Mouse (Mus musculus) lung, embryonic 14.5 days (tissue): ENCODE measurements around the gene Syn2. TPM values are rescaled to one million over a fixed set of nuclear protein-coding genes. Genes with fewer than 3 reads are reported as not detected.

Source experiments
- ATAC-seq: fragments of 200-750 bp; cut with Nextera tagmentation; 2 replicates; pipeline ENCODE4 v1.8.0; 2017; ENCODE audit warnings: mild to moderate bottlenecking, moderate TSS enrichment, moderate library complexity; ENCODE audit not compliant: insufficient read depth
- DNase-seq: peaks from one replicate; pipeline ENCODE4 v3.0.0-alpha.2; 2015
- H3K27ac ChIP-seq: fragments of 300-500 bp; sonication (generic); 2 replicates; pipeline ENCODE4 v1.5.1; 2014; ENCODE audit warnings: low read depth, mild to moderate bottlenecking, moderate library complexity
- H3K27me3 ChIP-seq: fragments of 300-500 bp; sonication (generic); 2 replicates; pipeline ENCODE4 v1.6.1; 2014; ENCODE audit warnings: low read length, control low read depth; ENCODE audit not compliant: insufficient read depth
- H3K36me3 ChIP-seq: fragments of 300-500 bp; sonication (generic); 2 replicates; pipeline ENCODE4 v1.6.1; 2014; ENCODE audit warnings: control low read depth; ENCODE audit not compliant: insufficient read depth
- H3K4me1 ChIP-seq: fragments of 300-500 bp; sonication (generic); 2 replicates; pipeline ENCODE4 v1.6.1; 2014; ENCODE audit warnings: antibody characterized with exemption, control low read depth; ENCODE audit not compliant: insufficient read depth
- H3K4me2 ChIP-seq: fragments of 300-500 bp; sonication (generic); 2 replicates; pipeline ENCODE4 v1.6.1; 2014; ENCODE audit warnings: mild to moderate bottlenecking
- H3K4me3 ChIP-seq: fragments of 300-500 bp; sonication (generic); 2 replicates; pipeline ENCODE4 v1.5.1; 2014; ENCODE audit warnings: low read depth, low read length
- H3K9ac ChIP-seq: fragments of 300-500 bp; sonication (generic); 2 replicates; pipeline ENCODE4 v1.6.1; 2014
- H3K9me3 ChIP-seq: fragments of 300-500 bp; sonication (generic); 2 replicates; pipeline ENCODE4 v1.6.1; 2016; ENCODE audit warnings: low read depth, low read length, control low read depth
- CTCF ChIP-seq: IDR thresholded peaks from 2 replicates; pipeline ENCODE4 v1.5.1; 2016; ENCODE audit warnings: antibody characterized with exemption, low read depth
- WGBS: fragments of 180-500 bp; shearing (Covaris S2); extraction: QIAGEN DNeasy Blood & Tissue Kit; methylation state at CpG from one replicate; pipeline ENCODE4 v1.1.7; 2014; 5-methylcytosine and 5-hydroxymethylcytosine counted together
- polyA plus RNA-seq: library from polyadenylated mRNA; unstranded; fragments of >200 nt; fragmentation: Nextera tagmentation; extraction: Ambion mirVana; gene quantifications from 2 replicates; pipeline ENCODE4 v1.2.1, GENCODE M21; 2014

The Syn2 gene
- polyA plus RNA-seq, 1 experiment from 2014 or later = 0.72 TPM

DNA sequence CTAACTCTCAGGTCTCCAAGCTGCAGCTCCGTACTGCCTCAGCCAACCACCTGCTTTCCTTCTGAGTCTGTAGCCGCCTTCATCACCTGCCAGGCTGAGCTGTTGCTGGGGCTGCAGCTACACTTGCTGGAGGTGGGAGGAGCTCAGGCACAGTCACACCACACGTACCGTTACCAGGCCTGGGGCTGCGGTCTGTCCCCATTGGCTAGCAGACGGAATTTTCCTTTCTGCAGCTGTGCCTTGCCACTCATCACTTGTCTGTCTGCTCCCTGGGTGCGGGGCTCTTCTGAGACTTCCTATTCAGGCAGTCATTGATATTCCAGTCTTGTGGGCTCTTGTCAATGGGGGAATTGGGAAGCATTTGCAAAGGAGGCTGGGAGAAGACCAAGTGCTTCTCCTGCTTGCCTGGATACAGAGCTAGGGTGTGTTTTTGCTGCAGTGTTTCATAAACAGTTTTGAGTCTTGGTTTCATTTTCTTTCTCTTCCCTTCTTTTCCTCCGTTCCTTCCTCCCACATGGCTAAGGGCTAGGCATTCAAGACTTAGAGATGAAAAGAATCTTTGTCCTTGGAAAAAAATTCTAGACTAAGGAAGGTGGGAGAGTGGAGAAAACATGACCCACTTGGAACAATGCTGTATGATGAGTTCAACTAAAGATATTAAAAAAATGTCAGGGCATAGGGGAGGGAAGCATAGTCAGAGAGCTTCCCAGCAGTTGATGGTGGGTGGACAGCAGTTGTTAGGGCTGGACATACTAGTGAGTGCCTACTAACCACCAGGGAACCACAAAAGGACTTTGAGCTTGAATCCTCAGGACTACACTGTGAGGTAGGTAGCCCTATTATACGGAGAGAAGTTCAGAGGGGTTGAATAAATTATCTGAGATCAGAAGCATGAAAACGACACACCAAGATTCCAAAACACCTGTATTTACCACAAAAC is 11.2 kb upstream of the Syn2 start:
- H3K36me3 ChIP-seq = no peaks in the 10 kb centered on the region
- no peak overlapping the region for H3K27ac ChIP-seq
- DNase-seq (peak; percentile 56), ATAC-seq (peak; percentile 74; the same call in 1 of the 2 replicates)
- H3K9me3 ChIP-seq = no peaks in the 10 kb centered on the region
- 24% methylated on average over 10 of the region's 10 CpGs for WGBS
- H3K4me2 ChIP-seq = peak overlapping the region; percentile 5; the same call in 1 of the 2 replicates
- H3K4me1 ChIP-seq = no peaks in the 10 kb centered on the region
- H3K4me3 ChIP-seq = no peak overlapping the region
- no peak overlapping the region for H3K9ac ChIP-seq
- no peaks in the 10 kb centered on the region for H3K27me3 ChIP-seq
- TF ChIP-seq CTCF = no peak

DNA sequence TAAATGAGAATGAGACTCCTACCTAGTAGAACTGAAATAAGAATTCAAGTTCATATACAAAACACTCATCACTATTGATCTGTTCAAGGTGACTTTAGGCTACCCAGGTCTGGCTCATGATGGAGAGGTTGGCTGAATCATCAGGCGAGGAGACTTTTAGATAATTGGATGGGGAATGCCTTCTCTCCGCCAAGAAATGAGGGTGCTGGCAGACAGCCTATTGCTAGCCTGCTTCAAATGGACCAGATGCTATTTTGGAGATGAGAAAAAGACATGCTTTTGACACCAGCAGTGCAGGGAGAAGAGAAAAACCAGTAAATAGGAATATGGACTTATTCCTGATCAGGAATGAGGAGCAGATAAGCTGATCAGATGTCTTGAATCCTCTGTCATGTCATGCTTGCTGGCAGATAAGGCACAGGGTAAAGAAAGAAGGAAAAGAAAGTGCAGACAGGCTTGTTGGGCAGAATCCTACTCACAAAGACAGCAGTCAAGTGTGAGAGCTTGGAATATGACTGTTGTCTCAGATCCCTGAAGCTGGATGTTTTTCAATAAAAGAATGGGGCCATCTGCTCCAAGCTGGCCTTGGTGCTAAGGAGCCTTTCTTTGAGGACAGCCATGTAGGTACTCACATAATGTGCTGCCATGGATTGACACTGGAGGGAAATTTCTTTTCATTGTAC is 9.9 kb upstream of the Syn2 start:
- Histone ChIP-seq H3K9me3 (no peaks in the 10 kb centered on the region), H3K4me3 (no peak overlapping the region), H3K36me3 (no peaks in the 10 kb centered on the region), H3K27me3 (no peaks in the 10 kb centered on the region), H3K4me2 (no peak overlapping the region), H3K9ac (no peak overlapping the region), H3K27ac (no peak overlapping the region), H3K4me1 (no peaks in the 10 kb centered on the region)
- ATAC-seq (no peak), DNase-seq (peak; percentile 26)
- TF ChIP-seq CTCF = no peak
- WGBS = 42% methylated on average over 2 of the region's 2 CpGs

DNA sequence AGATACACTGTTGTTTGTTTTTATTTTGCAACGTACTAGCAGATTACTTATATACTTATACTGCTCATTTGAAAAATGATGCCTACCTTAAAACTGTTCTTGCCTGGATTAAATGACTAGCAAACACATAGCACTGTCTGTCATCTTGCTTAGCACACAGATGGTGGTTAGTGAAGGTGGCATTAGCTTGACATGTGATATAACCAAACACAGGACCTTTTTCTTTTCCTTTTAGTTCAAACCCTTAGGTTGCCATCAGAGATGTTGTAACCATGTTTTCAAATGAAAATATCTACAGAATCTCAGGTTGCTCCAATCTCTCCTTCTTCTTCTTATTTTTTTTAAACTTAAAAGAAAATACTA is 9.4 kb upstream of the Syn2 start:
- no peaks in the 10 kb centered on the region for H3K9me3 ChIP-seq
- H3K4me3 ChIP-seq = no peak overlapping the region
- ATAC-seq (no peak), DNase-seq (no peak)
- H3K27ac ChIP-seq = no peak overlapping the region
- no peak for TF ChIP-seq CTCF
- no peak overlapping the region for H3K4me2 ChIP-seq
- H3K36me3 ChIP-seq = no peaks in the 10 kb centered on the region
- no peak overlapping the region for H3K9ac ChIP-seq
- 70% methylated on average over 1 of the region's 1 CpGs for WGBS
- no peaks in the 10 kb centered on the region for H3K4me1 ChIP-seq
- H3K27me3 ChIP-seq = no peaks in the 10 kb centered on the region

DNA sequence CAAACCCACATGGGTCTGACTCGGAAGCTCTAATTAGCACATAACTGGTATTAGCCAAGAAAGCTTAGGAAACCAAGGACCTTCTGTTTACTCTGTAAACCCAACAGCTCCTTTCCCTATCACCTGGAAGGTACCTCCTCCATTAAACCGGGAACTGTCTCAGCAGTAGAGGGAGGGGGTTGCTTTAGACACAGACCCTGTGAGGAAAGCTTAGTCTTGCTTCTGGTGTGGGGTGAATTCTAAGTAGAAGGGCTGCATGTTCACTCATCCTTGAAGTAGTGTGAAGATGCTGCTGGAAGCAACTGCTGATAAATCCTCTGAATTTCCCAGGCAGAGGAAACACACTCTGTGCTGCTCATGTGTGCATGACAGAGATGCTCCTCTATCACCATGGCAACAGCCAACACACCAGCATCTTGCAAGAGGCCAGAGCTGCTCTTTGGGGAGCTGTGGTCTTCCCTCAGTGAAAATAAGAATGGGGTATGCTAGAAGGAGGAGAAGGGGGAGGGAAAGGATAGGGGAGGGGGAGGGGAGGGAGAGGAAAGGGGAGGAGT is 8.4 kb upstream of the Syn2 start:
- H3K4me2 ChIP-seq = no peak overlapping the region
- H3K36me3 ChIP-seq = no peaks in the 10 kb centered on the region
- no peak overlapping the region for H3K9ac ChIP-seq
- no peak for TF ChIP-seq CTCF
- H3K4me1 ChIP-seq = no peaks in the 10 kb centered on the region
- no peak overlapping the region for H3K4me3 ChIP-seq
- ATAC-seq = no peak
- no peak overlapping the region for H3K27ac ChIP-seq
- H3K9me3 ChIP-seq = no peaks in the 10 kb centered on the region
- no peak for DNase-seq
- no peaks in the 10 kb centered on the region for H3K27me3 ChIP-seq
- 32% methylated on average over 2 of the region's 2 CpGs for WGBS

DNA sequence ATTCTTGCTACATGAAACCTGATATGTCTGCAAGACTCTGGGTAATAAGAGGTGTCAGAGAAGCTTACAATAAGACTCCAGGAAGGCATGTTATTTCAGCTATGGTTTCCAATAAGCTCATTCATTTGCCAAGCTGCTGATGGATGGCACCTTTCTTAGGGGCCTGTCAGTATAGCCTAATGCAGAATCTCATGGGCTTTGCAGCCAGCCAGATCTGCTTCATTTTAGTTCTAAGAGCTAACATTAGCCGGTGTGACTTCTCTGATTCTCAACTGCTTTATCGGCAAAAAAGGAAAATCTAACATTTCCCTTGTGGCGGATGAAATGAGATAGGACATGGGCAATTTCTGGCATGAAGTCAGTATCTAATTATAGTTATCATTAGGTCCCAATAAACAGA is 7.9 kb upstream of the Syn2 start:
- Histone ChIP-seq H3K9me3 (no peaks in the 10 kb centered on the region), H3K36me3 (no peaks in the 10 kb centered on the region), H3K27ac (no peak overlapping the region), H3K27me3 (no peaks in the 10 kb centered on the region), H3K9ac (no peak overlapping the region), H3K4me2 (no peak overlapping the region), H3K4me3 (no peak overlapping the region), H3K4me1 (no peaks in the 10 kb centered on the region)
- WGBS = 56% methylated on average over 3 of the region's 3 CpGs
- no peak for TF ChIP-seq CTCF
- DNase-seq (no peak), ATAC-seq (no peak)

DNA sequence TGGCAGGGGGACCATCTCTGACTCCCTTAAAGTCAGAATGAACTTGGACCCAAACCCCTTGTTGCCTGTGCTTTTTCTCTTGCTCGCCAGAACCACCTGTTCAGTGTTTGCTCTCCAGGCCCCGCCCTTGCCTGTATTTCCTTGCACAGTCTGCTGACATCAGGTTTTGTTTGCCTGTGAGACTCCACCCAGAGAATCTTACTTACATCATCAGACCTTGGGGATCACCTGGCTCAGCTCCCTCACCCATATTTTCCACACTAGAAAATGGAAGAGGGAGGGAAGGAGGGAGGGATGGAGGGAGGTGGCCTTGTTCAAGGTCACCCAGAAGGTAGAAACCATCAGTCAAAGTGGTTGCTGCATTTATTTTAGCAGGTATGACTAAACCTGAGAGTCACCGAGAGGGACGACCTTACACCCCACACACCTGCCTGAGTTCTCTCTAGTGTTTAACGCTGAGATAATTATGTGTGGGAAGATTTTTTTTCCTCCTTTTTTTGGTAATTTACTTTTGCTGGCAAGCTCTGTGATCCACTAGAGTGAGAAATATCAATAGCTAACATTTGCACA is 7.4 kb upstream of the Syn2 start:
- ATAC-seq = no peak
- H3K4me3 ChIP-seq = no peak overlapping the region
- no peaks in the 10 kb centered on the region for H3K4me1 ChIP-seq
- DNase-seq = no peak
- 56% methylated on average over 5 of the region's 5 CpGs for WGBS
- H3K9me3 ChIP-seq = no peaks in the 10 kb centered on the region
- H3K4me2 ChIP-seq = no peak overlapping the region
- no peaks in the 10 kb centered on the region for H3K27me3 ChIP-seq
- no peaks in the 10 kb centered on the region for H3K36me3 ChIP-seq
- H3K9ac ChIP-seq = no peak overlapping the region
- no peak for TF ChIP-seq CTCF
- no peak overlapping the region for H3K27ac ChIP-seq

DNA sequence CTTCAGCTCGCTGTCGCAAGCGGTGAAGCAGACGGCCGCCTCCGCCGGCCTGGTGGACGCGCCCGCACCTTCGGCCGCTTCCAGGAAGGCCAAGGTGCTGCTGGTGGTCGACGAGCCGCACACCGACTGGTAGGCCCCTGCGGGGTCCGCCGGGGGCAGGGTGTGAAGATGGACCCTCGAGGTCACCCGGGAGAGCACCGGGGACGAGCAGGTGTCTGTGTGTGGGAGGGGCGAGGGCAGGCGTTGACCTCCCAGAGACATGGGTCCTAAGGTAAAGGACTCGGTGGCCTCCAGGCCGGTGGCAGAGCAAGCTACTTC is 589 bp downstream of the Syn2 start:
- Histone ChIP-seq H3K9ac (peak overlapping the region; percentile 40), H3K4me2 (peak overlapping the region; percentile 95), H3K4me1 (no peaks in the 10 kb centered on the region), H3K27me3 (peaks cover 23% of the 10 kb centered on the region), H3K9me3 (no peaks in the 10 kb centered on the region), H3K4me3 (peak overlapping the region; percentile 57), H3K36me3 (no peaks in the 10 kb centered on the region), H3K27ac (no peak overlapping the region)
- WGBS = 2% methylated on average over 27 of the region's 27 CpGs
- ATAC-seq (peak; percentile 55; the same call in 1 of the 2 replicates), DNase-seq (no peak)
- no peak for TF ChIP-seq CTCF
